Mouse (Mus musculus): ENCODE data around the gene Abcb9. TPM values are rescaled to one million over a fixed set of nuclear protein-coding genes. Genes with fewer than 3 reads are reported as not detected.
"Not testable (repeated sequence)": the region's sequence is repeated elsewhere in the genome, so short reads cannot be mapped to it uniquely, and the experiment has no call there.

Gene Abcb9
- total RNA-seq, 2 experiments from 2014 or later = 27.0 to 31.7 TPM

DNA sequence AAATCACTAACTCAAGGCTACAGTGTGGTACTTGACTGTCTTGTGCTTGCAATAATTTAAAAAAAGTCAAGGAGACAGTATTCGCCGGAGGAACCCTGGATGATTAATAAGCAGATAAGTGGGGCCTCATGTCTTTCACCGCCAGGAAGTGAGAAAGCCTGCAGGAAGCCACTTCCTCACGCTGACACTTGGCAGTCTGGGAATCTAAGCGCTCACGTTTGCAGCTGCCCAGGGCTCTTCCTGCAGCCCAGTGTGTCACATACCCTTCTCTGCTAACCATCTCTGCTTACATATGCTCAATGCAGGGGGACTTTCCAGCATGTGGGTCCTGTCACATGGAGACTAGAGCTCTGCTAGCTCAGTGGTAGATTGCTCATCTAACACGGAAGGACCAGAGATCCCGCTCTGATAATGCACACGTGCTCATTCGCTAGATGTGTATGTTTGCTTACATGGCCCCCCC, 20.7 kb downstream of the Abcb9 start:
- Histone ChIP-seq H3K27ac (no peak overlapping the region), H3K4me3 (no peak overlapping the region)
- no peak for TF ChIP-seq CTCF (conservative IDR thresholded peaks at IDR 0.05)
- DNase-seq (ENCODE audit: low spot score in 2 of 2) = no peak

- DNase-seq (ENCODE audit: low spot score in 2 of 2) = no peak
- no peak for TF ChIP-seq CTCF (conservative IDR thresholded peaks at IDR 0.05)
- Histone ChIP-seq H3K4me3 (no peak overlapping the region), H3K27ac (no peak overlapping the region)
These were observed 21.9 kb downstream of the Abcb9 start for GRCm38 (mm10) chr5:124073682-124074081.

DNA sequence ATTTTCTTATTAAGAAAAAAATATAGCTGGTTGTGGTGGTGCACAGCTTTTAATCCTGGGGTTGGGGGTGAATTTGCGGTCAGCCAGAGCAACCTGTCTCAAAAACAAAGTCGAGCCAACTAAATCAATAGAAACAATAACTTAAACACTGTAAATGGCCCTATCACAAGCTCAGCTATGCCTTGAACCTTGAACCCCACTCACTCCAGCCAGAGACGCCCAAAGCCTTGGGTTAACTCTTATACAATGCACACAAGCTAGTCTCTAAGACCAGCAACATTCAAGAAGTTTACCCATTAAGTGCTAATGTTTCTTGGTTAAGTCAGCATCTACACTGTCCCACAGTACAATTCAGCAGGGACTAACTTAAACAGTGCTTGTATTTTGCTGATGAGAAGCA, 25.9 kb downstream of the Abcb9 start:
- no peak for TF ChIP-seq CTCF (conservative IDR thresholded peaks at IDR 0.05)
- Histone ChIP-seq H3K27ac (no peak overlapping the region), H3K4me3 (no peak overlapping the region)
- DNase-seq (ENCODE audit: low spot score in 2 of 2) = no peak

GRCm38 (mm10) chr5:124062037-124062824, 33.4 kb downstream of the Abcb9 start:
- no peak for DNase-seq (ENCODE audit: low spot score in 2 of 2)

DNA sequence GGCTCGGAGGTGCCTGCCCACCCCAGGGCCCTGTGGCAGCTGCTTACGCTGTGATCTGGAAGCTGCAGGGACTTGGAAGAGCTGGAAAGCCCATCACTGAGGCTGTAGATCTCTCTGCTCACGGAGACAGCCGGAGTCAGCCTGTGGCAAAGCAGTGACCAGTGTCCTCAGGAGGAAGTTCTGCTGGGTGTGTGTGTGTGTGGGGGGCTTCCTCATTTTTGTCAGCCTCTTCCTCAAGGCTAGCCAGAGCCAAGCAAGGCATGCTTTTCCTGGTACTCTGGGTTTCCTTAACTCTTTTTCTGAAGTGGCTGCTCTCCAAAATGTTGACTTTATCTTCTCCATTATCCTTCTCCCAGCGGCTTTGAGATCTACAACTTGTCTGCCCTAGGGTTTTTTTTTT, 35.9 kb downstream of the Abcb9 start:
- Histone ChIP-seq H3K4me3 (no peak overlapping the region), H3K27ac (no peak overlapping the region)
- DNase-seq (ENCODE audit: low spot score in 2 of 2) = no peak
- TF ChIP-seq CTCF (conservative IDR thresholded peaks at IDR 0.05) = no peak

More at GRCm38 (mm10) chr5:124062037-124062824, 33.4 kb downstream of the Abcb9 start:
- no peak overlapping the region for H3K4me3 ChIP-seq
- peak overlapping the region; percentile 8; the same call in 1 of the 2 replicates for H3K27ac ChIP-seq
- peak; percentile 38 for TF ChIP-seq CTCF (conservative IDR thresholded peaks at IDR 0.05)

- Histone ChIP-seq H3K27ac (no peak overlapping the region), H3K4me3 (no peak overlapping the region)
- TF ChIP-seq CTCF (conservative IDR thresholded peaks at IDR 0.05) = no peak
- no peak for DNase-seq (ENCODE audit: low spot score in 2 of 2)
These were observed 36.8 kb downstream of the Abcb9 start for GRCm38 (mm10) chr5:124058749-124059148.

GRCm38 (mm10) chr5:124056956-124057355, 38.6 kb downstream of the Abcb9 start:
- no peak overlapping the region for H3K27ac ChIP-seq
- no peak overlapping the region for H3K4me3 ChIP-seq
- no peak for DNase-seq (ENCODE audit: low spot score in 2 of 2)
- TF ChIP-seq CTCF (conservative IDR thresholded peaks at IDR 0.05) = no peak

- no peak overlapping the region for H3K27ac ChIP-seq
- no peak overlapping the region for H3K4me3 ChIP-seq
- no peak for DNase-seq (ENCODE audit: low spot score in 2 of 2)
- peak; percentile 52 for TF ChIP-seq CTCF (conservative IDR thresholded peaks at IDR 0.05)
These were observed 39.4 kb downstream of the Abcb9 start for GRCm38 (mm10) chr5:124056219-124056618.

GRCm38 (mm10) chr5:124052641-124053040, 43.0 kb downstream of the Abcb9 start:
- H3K4me3 ChIP-seq = not testable (repeated sequence)

GRCm38 (mm10) chr5:124051899-124052491, 43.6 kb downstream of the Abcb9 start:
- H3K4me3 ChIP-seq = no peak overlapping the region
- DNase-seq (ENCODE audit: low spot score in 2 of 2) = no peak
- TF ChIP-seq CTCF (conservative IDR thresholded peaks at IDR 0.05) = no peak
- H3K27ac ChIP-seq = no peak overlapping the region

More at GRCm38 (mm10) chr5:124052641-124053040, 43.0 kb downstream of the Abcb9 start:
- not testable (repeated sequence) for DNase-seq (ENCODE audit: low spot score in 2 of 2); H3K27ac ChIP-seq

DNA sequence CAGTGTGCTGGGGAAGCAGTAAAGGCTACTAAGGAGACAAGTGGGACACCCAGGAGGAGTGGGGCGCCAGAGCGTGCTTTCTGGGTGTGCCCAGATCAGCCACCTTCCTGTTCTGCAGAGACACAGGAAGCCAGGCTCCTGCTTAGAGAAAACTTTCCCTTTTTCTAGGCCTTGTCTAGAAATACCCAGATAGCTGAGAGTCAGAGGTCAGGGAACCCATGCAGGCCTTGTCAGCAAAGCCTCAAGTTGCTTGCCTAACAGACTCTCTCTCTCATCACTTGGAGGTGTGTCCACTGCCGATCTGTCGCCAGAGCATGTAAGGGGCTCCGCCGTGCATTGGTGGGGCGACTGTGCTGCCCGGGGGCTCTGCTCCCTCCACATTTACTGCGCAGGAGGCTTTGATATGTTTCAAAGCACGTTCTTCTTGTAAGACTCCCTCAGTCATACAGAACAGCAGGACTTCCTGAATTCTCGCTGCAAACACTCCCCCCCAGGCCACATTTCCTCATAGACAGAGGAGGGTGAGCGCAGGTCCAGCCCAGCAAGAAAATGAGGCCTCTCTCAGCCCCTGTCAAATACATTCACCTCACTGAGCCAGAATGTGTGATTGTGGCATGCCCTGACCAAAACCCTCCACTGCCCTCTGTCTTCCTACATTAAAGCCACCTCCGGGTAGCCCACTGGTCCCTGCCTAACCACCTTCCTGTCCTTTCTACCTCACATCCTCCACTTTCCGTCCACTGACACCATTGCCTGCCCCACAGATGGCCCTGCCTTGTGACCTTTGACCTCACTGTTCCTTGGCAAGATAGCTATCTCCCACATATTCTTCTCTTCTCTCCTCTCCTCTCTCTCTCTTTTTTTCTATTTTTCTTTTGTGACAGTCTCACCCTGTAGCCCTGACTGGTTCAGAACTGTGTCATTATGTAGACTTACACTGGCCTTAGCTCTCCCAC, 45.2 kb downstream of the Abcb9 start:
- Histone ChIP-seq H3K27ac (peak overlapping the region; percentile 70), H3K4me3 (no peak overlapping the region)
- DNase-seq (ENCODE audit: low spot score in 2 of 2) = no peak
- no peak for TF ChIP-seq CTCF (conservative IDR thresholded peaks at IDR 0.05)

DNA sequence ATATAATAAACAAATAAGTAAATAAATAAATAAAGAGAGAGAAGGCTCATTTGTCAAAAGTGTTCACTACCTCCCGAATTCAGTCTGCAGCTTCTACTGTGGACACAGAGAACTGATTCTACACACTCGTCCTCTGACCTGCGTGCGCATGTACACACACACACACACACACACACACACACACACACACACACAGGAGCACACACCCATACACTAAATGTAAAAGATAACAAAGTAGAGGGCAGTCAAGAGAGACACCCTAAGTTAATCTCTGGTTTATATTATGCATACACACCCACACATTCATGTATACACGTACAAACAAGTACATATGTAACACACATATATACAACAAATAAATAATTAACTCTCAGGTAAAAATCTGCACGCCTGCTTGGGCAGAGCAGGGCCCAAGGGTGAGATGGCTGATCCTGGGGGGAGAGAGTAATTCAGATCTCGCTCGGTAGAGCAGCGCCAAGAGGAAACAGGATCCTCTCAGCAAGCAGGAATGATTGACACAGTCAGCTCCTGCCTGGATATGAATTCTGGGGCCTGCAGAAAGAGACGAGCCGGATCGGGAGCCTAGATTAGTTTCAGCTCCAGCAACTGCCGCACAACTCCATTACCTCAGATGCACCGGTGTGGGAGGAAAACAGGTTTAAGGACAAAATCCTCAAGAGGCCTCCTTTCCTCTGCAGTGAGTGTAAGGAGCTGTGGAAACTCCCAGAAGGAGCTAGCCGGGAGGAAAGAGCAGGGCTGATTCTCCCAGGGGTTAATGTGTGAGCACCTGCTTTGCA, 46.2 kb downstream of the Abcb9 start:
- Histone ChIP-seq H3K4me3 (no peak overlapping the region), H3K27ac (peak overlapping the region; percentile 70)
- DNase-seq (ENCODE audit: low spot score in 2 of 2) = no peak
- no peak for TF ChIP-seq CTCF (conservative IDR thresholded peaks at IDR 0.05)

Measured in layer of hippocampus, adult 2 months (tissue).